Mouse (Mus musculus) left cerebral cortex, adult 9 months (tissue): ENCODE measurements around the gene Nat8f2.
A peak's percentile ranks its signal among the peaks of the same experiment; 100 is the strongest.
"Not testable (repeated sequence)": the region's sequence is repeated elsewhere in the genome, so short reads cannot be mapped to it uniquely, and the experiment has no call there.

Experiments used
- DNase-seq, 2 experiments: peaks; one replicate each; pipeline ENCODE4 v3.0.0; 2022; ENCODE audit warnings: low spot score in 2 of 2

Gene Nat8f2

DNA sequence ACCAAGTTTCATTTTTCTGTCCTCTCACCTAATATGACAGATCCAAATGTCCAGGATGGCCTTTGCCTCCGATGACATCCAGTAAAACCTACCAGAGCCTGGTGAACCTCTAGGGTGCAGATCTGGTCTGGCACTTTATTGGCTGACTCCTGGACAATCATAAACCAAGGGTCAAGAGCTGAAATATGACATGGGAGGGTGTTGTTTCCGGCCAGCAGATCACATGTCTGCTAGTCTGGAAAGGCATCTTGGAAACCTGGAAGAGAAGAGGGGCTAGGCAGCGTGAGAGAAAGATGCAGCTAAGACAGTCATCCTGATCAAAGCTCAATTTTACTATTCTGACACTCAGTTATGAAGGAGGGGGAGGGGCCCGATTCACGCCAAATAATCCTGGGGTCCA, at the start of gene Nat8f2:
TSS of gene Nat8f2 (minus strand) at position 153 of the 400 bp plus-strand sequence.
- not testable (repeated sequence) for DNase-seq

DNA sequence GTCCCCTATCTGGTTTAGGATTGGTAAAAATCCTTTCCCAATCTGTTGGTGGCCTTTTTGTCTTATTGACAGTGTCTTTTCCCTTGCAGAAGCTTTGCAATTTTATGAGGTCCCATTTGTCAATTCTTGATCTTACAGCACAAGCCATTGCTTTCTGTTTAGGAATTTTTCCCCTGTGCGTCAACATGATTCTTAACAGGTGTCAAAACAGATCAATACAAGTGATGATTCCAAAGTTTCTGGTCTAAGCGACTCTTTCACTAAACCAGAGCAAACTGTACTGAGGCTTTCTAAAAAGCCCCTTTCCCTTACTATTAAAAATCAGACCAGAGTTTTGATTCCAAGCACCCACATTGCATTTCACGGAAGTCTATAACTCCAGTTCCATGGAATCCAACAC, 49.4 kb upstream of the Nat8f2 start:
- DNase-seq, result not testable (repeated sequence)

DNA sequence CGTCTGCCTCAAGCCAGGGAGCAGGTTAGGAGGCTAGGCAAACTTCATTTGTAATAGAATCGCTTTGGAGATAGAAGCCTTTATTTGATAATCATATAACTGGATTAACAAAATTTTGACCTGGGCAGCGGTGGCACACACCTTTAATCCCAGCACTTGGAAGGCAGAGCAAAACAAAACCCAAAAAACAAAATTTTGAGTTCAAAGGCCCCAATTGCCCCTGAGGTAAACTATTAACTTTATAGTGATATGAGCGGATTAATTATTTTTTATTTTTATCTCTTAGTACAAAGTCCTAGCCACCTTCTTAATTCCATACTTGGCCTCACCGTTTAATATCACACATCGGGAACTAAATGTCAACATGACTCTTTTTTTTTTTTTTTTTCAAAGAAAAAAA, 47.6 kb upstream of the Nat8f2 start:
- DNase-seq, result no peak

DNA sequence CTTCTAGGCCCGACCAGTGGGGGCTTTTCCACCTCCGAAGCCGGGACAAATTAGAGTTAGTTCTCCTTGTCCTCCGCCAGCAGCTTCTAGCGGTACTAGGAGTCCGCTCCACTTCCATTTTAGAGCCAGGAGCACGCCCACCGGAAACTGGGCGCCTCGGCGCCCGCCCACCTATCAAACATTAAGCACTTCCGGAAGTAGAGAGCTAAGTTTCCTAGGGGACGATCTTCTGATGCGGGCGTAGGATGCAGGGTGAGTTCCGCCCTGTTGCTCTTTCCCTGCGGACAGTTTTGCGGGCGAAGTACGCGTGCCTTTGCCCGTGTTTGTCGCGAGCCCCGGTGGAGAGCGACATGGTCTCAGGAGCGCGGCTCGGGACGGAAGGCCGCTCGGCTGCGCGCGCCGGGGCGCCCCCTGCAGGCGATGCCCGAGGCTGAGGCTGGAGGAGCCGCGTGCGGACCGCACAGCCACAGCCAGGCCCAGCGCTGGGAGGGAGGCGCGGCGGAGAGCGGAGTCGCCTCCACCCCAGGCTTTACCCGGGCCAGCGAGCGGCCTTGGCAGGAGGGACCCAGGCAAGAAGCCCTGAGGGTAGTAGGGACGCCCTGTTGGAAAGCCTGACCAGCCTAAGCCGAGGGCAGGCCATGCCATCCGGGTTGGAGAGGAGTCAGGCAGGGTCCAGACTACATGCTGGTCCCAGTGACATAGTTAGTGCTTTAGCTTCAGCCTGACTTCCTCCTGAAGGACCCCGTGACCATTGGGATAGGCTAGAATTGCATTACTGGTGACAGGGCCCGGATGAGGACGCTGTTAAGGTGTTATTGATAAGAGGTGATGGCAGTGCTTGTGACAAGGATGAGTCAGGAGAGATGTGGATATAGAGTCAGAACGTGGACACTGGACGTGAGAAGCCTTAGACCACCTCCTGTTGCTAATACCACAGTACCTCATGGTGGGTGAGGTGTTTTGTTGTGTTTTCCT, 46.9 kb upstream of the Nat8f2 start, which contains the start of gene Nat8f1:
TSS of gene Nat8f1 (minus strand) at position 149 of the 975 bp plus-strand sequence.
- peak; percentile 76 to 92 for DNase-seq

DNA sequence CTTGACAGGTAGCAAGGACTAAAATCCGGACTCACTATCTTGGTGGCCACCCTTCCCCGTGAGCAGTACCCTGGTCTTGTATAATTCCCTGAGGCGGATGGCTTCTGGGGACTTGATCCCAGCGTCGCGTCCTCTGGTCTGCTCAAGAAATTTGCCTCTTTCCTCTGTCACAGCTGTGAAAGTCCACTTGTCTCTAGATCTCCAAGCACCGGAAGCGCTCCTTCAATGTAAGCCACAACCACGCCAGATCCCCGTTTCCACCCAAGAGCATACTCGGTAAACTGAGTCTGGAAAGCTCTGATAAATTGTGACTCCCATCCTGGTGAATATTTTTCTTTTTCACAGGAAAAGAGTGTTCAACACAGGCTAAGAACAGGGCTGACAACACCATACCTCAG, 46.2 kb upstream of the Nat8f2 start:
- DNase-seq, result no peak

DNA sequence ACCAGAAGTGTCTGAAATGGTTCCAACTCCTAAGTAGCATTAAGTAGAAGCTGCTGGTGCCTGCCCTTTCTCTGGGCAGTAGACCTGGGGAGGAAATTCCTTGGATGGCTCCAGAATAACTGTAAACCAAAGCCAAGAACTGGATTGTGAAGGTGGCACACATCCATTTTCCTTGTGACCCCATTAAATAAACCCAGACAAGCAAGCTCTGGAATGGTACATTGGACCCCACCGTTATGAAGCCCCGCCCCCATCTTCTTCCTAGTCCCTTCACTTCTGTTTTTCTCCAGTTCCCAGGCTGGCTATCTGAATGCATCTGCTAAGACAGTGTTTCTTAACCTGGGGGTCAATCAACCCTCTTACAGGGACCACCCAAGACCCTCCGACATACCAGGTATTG, 42.6 kb upstream of the Nat8f2 start, which contains the start of gene Tprkb:
TSS of gene Tprkb (plus strand) at position 279 of the 400 bp plus-strand sequence.
- no peak for DNase-seq

DNA sequence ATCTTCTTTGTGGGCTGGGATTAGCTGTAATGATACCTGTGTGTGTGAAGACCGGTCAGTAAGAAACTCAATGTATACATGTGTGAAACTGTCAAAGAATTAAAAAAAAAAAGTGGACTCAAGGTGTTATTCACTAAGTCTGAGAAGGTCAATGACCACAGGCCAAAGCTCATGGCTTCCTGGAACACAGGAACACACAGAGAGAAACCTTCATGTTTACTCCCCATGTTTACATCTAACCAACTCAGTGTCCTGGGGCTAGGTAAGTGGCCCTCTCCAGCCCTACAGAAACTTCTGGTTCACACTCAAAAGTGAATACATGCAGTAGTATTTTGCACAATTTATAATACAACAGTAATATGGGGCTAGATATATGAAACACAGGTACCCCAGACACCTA, 40.7 kb upstream of the Nat8f2 start:
- no peak for DNase-seq

DNA sequence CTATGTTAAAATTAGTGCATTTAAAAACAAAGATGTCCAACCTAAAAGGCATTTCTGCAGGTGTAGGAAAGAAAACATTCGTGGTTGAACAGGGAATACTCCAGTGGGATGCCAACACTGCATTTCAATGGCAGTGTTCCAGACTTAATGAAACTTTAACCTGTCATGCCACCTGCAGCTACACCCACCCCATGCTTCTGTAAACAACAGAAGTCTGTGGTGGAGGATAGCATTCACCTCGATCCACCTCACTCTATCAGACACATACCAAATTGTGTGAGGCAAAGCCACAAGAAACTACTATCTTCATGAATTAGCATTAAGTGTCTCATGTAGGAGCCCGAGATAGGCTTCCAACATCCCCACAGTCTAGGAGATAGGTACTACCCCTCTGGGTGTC, 39.4 kb upstream of the Nat8f2 start:
- no peak for DNase-seq

DNA sequence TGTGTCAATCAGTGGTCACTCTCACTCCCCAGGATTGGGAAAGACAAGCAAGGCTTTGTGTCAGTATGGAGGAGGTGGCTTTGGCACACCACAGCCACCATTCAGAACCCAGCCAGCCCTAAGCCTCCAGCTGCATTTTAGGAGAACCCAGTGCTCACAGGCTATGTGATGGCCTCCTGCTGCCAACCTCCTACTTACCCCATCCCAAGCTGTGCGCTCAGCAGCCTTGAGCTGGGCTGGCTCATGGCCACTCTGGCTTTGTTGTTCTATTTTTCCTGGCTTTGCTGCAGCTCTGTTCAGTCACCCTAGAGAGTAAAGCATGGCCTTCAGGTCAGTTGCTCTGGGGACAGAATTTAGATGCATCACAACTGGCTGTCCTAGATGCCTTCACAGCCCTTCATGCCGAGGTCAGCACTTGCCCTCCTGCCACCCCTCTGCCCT, 38.0 kb upstream of the Nat8f2 start:
- peak; percentile 77 to 78 for DNase-seq

DNA sequence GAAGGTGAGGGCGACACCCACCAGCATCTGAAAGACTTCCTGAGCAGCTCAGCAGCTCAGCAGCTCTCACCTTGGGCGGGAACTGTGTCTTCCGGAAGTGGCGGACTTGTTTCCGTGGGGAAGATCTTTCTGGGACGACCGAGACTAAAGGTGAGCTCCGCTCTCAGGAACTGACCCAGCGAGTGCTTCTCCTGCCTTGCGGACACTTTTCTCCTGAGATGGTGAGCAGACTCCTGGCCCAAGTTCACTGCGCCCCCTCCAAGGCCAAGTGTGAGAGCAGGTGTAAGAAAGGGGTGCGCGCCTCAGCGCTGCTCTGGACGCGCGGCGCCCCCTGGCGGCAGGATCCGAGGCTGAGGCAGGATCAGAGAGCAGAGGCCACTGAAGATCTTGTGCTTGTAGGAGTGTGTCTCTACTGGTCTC, 35.7 kb upstream of the Nat8f2 start, which contains the start of gene Nat8f4:
TSS of gene Nat8f4 (minus strand) at position 243 of the 420 bp plus-strand sequence.
- peak; percentile 64 to 88 for DNase-seq

DNA sequence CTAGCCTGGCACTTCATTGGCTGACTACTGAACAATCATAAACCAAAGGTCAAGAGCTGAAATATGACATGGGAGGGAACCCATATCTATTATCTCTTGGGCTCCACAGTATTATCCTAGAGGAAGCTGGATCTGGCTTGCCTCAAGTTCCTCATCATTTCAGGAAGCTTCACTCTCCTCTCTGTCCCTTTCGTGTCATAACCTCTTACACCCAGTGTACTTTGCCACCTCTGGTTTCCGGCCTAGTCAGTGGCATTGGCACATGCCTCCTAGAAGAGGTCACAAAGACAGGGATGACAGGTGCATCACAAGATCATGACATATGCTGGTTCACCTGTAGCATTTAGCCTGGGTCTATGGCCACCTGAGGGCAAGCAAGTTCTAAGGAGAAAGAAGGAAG, 33.3 kb upstream of the Nat8f2 start:
- no peak for DNase-seq

DNA sequence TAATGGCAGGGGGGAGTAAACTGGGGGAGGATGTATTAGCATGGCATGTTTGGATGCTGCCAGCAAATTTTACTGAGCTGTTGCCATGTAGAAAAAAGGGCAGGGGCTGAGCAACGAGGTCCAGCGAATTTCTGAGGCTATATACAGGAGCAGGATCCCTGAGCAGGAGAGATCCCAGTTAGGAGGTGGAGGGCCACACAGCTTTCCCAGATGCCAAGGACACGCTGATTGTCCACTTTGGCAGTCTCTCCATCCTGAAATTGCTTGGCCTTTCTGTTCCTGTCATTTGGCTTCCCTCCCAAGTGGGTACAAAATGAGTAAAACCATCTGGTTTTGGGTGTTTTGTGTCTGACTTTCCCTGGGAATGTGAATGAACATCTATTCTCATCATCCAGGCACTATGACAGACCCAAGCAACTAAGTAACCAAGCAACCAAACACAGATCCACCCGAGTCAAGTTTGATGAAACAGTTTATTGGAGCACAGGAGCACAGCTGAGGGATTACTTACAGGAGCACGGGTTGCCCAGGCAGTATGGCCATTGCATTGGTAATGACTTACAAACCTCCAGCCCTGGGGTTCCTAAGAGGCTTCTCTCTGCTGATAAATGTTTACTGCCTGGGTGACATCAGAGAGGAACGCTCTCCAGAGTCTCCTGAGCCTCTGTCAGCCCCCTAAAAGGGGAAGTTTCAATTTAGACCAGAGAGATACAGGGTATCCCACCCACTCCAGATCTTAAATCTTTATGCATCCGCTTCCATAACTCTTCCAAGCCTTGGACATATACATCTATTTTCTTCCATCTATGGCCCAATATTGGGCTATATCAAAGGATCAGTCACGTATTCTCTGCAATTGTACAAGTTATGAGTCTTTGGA, 29.9 kb upstream of the Nat8f2 start:
- not testable (repeated sequence) for DNase-seq

DNA sequence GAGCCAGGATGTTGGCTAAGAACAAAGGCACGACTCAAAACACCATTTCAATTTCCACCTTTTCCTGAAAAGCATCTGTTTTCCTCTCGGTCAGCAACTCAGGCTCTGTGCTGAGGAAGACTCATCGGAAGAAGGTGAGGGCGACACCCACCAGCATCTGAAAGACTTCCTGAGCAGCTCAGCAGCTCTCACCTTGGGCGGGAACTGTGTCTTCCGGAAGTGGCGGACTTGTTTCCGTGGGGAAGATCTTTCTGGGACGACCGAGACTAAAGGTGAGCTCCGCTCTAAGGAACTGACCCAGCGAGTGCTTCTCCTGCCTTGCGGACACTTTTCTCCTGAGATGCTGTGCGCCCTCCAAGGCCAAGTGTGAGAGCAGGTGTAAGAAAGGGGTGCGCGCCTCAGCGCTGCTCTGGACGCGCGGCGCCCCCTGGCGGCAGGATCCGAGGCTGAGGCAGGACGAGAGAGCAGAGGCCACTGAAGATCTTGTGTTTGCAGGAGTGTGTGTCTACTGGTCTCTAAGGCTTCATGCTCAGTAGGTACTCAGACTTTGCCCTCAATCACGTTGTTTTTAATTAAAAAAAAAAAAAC, 26.2 kb upstream of the Nat8f2 start:
- not testable (repeated sequence) for DNase-seq

DNA sequence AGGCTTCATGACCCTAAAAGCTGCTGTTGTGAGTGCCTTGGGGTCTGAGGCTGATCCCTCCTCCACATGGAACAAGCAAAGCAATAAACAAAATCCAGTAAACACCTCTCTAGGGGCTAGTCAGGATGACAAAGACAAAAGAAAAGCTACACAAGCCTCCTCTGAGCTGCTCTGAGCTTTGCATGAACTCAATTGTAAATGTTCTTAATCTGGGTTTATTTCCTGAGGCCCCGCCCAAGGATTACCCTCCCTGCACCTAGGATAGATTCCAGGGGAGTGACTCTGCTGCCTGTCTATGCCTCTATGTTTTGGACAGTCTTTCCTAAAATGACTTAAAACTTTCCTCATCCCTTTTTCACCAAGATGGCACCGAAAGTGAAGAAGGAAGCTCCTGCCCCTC, 20.0 kb upstream of the Nat8f2 start:
- no peak for DNase-seq

DNA sequence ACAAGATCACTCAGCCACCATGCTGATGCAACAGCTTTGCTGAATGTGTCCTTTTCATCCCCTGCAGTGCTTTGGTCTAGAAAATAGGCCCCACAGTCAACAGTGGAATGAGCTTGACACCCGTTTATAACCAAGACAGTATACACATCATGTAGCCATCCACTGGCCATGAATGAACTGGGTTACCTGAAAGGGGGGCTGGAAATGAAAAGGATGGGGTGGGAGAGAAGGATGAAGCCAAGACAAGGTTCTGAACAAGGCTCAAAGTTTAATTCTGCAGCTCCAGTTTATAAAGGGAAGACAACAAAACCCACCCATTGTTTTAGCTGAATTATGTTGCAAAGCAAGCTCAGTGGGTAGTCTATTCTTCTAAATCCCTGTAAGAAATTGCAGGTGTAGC, 15.4 kb upstream of the Nat8f2 start:
- DNase-seq, result no peak

DNA sequence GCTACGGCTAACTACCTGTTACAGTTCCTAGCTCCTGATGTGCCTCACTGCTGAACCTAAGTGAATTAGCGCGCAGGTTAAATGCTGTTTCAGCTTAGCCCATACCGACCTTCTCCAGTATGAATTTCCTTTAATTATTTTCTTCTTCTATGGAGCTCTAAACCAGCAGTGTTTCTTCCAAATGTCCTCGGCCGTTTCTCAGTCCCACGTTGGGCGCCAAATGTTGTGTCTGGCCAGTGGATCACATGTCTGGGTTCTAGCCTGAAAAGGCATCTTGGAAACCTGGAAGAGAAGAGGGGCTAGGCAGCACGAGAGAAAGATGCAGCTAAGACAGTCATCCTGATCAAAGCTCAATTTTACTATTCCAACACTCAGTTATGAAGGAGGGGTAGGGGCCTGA, 14.3 kb upstream of the Nat8f2 start:
- not testable (repeated sequence) for DNase-seq

DNA sequence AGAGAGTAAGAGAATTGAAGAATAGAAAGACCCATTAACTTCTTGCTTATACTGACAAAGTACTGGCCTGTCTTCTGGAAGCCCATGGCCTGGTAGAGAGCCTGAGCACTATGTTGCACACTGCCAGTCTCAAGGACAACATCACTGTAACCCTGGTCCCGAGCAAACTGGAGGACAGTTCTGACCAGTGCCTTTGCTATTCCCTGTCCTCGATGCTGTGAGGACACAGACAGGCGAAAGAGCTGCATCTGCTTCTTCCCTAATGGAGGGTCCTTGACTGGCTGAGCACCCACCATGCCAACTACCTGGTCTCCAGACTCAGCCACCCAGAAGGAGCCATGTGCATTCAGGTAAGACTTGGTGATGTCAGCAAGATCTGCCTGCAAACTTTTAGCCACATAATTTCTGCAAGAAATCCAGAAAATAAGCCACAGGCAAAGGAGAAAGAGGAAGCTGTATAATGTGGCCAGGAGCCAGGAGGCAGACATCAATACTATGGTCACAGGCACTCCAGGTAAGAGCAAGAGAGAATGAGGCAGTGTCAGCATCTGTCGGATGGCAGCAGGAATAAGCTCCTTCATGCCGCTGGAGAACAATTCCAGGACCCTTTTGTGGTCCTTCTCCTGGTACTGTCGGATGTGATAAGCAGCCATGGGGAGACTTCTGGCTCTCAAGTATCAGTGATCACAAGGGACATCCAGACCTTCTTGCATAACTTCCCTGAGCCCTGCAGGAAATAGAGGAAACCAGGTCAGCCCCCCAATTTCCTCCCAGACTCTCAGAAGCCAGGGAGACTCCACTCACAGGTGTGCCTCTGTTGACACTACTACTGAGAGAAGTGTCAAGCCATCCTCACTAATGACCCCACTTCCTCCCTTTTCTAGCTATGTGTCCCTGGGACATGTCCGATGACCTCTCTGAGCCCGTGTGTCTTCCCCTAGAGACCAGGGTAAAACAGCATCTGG, 950 bp downstream of the Nat8f2 start:
- DNase-seq, result no peak

DNA sequence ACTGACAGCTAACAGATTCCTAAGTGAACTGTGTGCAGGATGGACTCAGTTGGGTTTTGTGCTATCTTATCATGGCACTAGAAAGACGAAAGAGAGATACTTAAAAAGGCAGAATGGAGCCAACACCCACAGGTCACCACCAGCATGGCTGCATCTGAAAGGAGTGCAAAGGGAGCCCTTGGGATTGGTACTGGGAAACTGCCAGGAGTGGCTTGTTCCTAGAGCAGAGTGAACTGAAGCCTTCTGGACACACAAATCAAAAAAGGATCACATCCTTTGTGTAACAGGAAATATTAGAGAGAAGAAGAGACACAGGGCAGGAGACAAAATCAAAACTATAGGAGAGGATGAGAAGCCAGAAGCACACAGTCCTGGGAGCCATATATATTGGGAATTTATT, 2.0 kb downstream of the Nat8f2 start:
- DNase-seq, result not testable (repeated sequence)

DNA sequence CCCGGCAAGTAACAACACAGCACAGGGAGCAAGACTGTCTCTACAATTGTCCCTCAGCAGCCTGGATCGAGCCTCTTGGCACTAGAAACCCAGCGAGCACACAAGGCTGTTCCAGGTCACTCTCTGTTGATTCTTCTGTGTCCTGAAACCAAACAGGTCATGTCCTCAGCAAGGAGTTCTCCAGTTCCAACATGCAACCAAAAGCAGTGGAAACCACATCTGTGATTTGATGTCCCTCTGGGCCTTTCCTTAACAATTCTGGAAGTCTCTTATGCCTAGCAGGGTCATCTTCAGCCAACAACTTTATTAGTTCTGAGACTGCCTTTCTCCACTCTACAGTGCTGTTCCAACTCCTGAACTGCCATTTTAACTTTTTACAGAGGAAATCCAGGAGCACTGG, 2.8 kb downstream of the Nat8f2 start:
- DNase-seq, result not testable (repeated sequence)

DNA sequence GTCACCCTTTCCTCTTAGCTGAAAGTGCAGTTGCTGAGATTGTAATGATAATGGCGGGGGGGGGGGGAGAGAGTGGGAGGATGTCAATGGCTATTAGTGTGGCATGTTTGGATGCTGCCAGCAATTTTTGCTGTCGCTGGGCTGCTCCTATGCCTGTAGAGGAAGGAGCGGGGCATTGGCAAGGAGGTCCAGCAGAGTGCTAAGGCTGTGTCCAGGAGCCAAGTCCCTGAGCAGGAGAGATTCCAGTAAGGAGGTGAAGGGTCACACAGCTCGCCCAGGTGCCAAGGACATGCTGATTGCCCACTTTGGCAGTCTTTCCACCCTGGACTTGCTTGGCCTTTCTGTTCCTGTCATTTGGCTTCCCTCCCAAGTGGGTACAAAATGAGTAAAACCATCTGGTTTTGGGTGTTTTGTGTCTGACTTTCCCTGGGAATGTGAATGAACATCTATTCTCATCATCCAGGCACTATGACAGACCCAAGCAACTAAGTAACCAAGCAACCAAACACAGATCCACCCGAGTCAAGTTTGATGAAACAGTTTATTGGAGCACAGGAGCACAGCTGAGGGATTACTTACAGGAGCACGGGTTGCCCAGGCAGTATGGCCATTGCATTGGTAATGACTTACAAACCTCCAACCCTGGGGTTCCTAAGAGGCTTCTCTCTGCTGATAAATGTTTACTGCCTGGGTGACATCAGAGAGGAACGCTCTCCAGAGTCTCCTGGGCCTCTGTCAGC, 3.9 kb downstream of the Nat8f2 start:
- not testable (repeated sequence) for DNase-seq
